Mouse (Mus musculus): Measurements from ENCODE around the gene Tspan1. TPM values are rescaled to one million over a fixed set of nuclear protein-coding genes. Genes with fewer than 3 reads are reported as not detected.

Gene Tspan1
- polyA plus RNA-seq, 1 experiment from 2014 or later, result 50.2 TPM

- Histone ChIP-seq H3K4me2 (replicated peaks; ENCODE audit: low read depth, low read length) (no peak overlapping the region), H3K36me3 (ENCODE audit: control insufficient read depth, insufficient read depth, low read length) (peaks cover 38% of the 10 kb centered on the region), H3K27ac (ENCODE audit: low read length) (no peak overlapping the region), H3K27me3 (ENCODE audit: control insufficient read depth, insufficient read depth, low read length) (no peaks in the 10 kb centered on the region), H3K4me1 (ENCODE audit: control insufficient read depth, insufficient read depth, low read length) (no peaks in the 10 kb centered on the region), H3K9me3 (ENCODE audit: control insufficient read depth, low read depth, low read length) (no peaks in the 10 kb centered on the region), H3K4me3 (ENCODE audit: low read depth, low read length) (no peak overlapping the region), H3K9ac (replicated peaks; ENCODE audit: low read depth, low read length) (no peak overlapping the region)
- 80% methylated on average over 3 of the region's 3 CpGs for WGBS
- ATAC-seq (ENCODE audit: insufficient number of reproducible peaks, insufficient read depth, low FRiP score, low read depth), result no peak
Measured at GRCm38 (mm10) chr4:116160769-116161168, 6.6 kb downstream of the Tspan1 start.

GRCm38 (mm10) chr4:116159912-116160311 lies 7.5 kb downstream of the Tspan1 start:
- Histone ChIP-seq H3K4me1 (ENCODE audit: control insufficient read depth, insufficient read depth, low read length) (no peaks in the 10 kb centered on the region), H3K4me2 (replicated peaks; ENCODE audit: low read depth, low read length) (no peak overlapping the region), H3K4me3 (ENCODE audit: low read depth, low read length) (no peak overlapping the region), H3K27ac (ENCODE audit: low read length) (no peak overlapping the region), H3K9ac (replicated peaks; ENCODE audit: low read depth, low read length) (no peak overlapping the region), H3K9me3 (ENCODE audit: control insufficient read depth, low read depth, low read length) (no peaks in the 10 kb centered on the region), H3K36me3 (ENCODE audit: control insufficient read depth, insufficient read depth, low read length) (peaks cover 46% of the 10 kb centered on the region), H3K27me3 (ENCODE audit: control insufficient read depth, insufficient read depth, low read length) (no peaks in the 10 kb centered on the region)
- WGBS, result 82% methylated on average over 3 of the region's 3 CpGs
- ATAC-seq (ENCODE audit: insufficient number of reproducible peaks, insufficient read depth, low FRiP score, low read depth), result no peak

- ATAC-seq (ENCODE audit: insufficient number of reproducible peaks, insufficient read depth, low FRiP score, low read depth), result no peak
- Histone ChIP-seq H3K9ac (replicated peaks; ENCODE audit: low read depth, low read length) (no peak overlapping the region), H3K27ac (ENCODE audit: low read length) (no peak overlapping the region), H3K4me1 (ENCODE audit: control insufficient read depth, insufficient read depth, low read length) (no peaks in the 10 kb centered on the region), H3K36me3 (ENCODE audit: control insufficient read depth, insufficient read depth, low read length) (peaks cover 67% of the 10 kb centered on the region), H3K4me2 (replicated peaks; ENCODE audit: low read depth, low read length) (no peak overlapping the region), H3K27me3 (ENCODE audit: control insufficient read depth, insufficient read depth, low read length) (no peaks in the 10 kb centered on the region), H3K9me3 (ENCODE audit: control insufficient read depth, low read depth, low read length) (no peaks in the 10 kb centered on the region), H3K4me3 (ENCODE audit: low read depth, low read length) (no peak overlapping the region)
- 94% methylated on average over 2 of the region's 2 CpGs for WGBS
Measured at GRCm38 (mm10) chr4:116157882-116158281, 9.5 kb downstream of the Tspan1 start.

- Histone ChIP-seq H3K4me3 (ENCODE audit: low read depth, low read length) (no peak overlapping the region), H3K27ac (ENCODE audit: low read length) (no peak overlapping the region), H3K4me2 (replicated peaks; ENCODE audit: low read depth, low read length) (no peak overlapping the region), H3K27me3 (ENCODE audit: control insufficient read depth, insufficient read depth, low read length) (no peaks in the 10 kb centered on the region), H3K9me3 (ENCODE audit: control insufficient read depth, low read depth, low read length) (no peaks in the 10 kb centered on the region), H3K36me3 (ENCODE audit: control insufficient read depth, insufficient read depth, low read length) (peaks cover 58% of the 10 kb centered on the region), H3K4me1 (ENCODE audit: control insufficient read depth, insufficient read depth, low read length) (peaks cover 7% of the 10 kb centered on the region), H3K9ac (replicated peaks; ENCODE audit: low read depth, low read length) (no peak overlapping the region)
- no peak for ATAC-seq (ENCODE audit: insufficient number of reproducible peaks, insufficient read depth, low FRiP score, low read depth)
- WGBS, result 94% methylated on average over 15 of the region's 15 CpGs
Measured at GRCm38 (mm10) chr4:116152702-116153101, 14.7 kb downstream of the Tspan1 start.

GRCm38 (mm10) chr4:116151238-116151637 lies 16.2 kb downstream of the Tspan1 start, which contains the start of gene Lurap1:
Gene Lurap1 (minus strand): TSS chr4:116151338.
- Histone ChIP-seq H3K4me3 (ENCODE audit: low read depth, low read length) (peak within 1 kb of the TSS; percentile 73), H3K9me3 (ENCODE audit: control insufficient read depth, low read depth, low read length) (no peaks in the 10 kb centered on the region), H3K27me3 (ENCODE audit: control insufficient read depth, insufficient read depth, low read length) (no peaks in the 10 kb centered on the region), H3K36me3 (ENCODE audit: control insufficient read depth, insufficient read depth, low read length) (peaks cover 43% of the 10 kb centered on the region), H3K4me1 (ENCODE audit: control insufficient read depth, insufficient read depth, low read length) (peaks cover 7% of the 10 kb centered on the region), H3K4me2 (replicated peaks; ENCODE audit: low read depth, low read length) (peak within 1 kb of the TSS; percentile 76), H3K9ac (replicated peaks; ENCODE audit: low read depth, low read length) (peak within 1 kb of the TSS; percentile 89), H3K27ac (ENCODE audit: low read length) (peak within 1 kb of the TSS; percentile 79)
- ATAC-seq (ENCODE audit: insufficient number of reproducible peaks, insufficient read depth, low FRiP score, low read depth), result no peak
- WGBS, result 71% methylated on average over 6 of the region's 6 CpGs

- Histone ChIP-seq H3K9me3 (ENCODE audit: control insufficient read depth, low read depth, low read length) (no peaks in the 10 kb centered on the region), H3K27me3 (ENCODE audit: control insufficient read depth, insufficient read depth, low read length) (no peaks in the 10 kb centered on the region), H3K9ac (replicated peaks; ENCODE audit: low read depth, low read length) (peak overlapping the region; percentile 89), H3K4me3 (ENCODE audit: low read depth, low read length) (peak overlapping the region; percentile 73), H3K4me1 (ENCODE audit: control insufficient read depth, insufficient read depth, low read length) (peaks cover 7% of the 10 kb centered on the region), H3K4me2 (replicated peaks; ENCODE audit: low read depth, low read length) (peak overlapping the region; percentile 76), H3K36me3 (ENCODE audit: control insufficient read depth, insufficient read depth, low read length) (peaks cover 41% of the 10 kb centered on the region), H3K27ac (ENCODE audit: low read length) (peak overlapping the region; percentile 58; the same call in 1 of the 2 replicates)
- ATAC-seq (ENCODE audit: insufficient number of reproducible peaks, insufficient read depth, low FRiP score, low read depth), result 0 out of 2 replicates have a peak, but pooled peaks have one; percentile 19
- WGBS, result 15% methylated on average over 4 of the region's 4 CpGs
Measured at GRCm38 (mm10) chr4:116150862-116151221, 16.6 kb downstream of the Tspan1 start.

GRCm38 (mm10) chr4:116150156-116150861 lies 17.1 kb downstream of the Tspan1 start:
- peak; percentile 95 for ATAC-seq (ENCODE audit: insufficient number of reproducible peaks, insufficient read depth, low FRiP score, low read depth)
- peak overlapping the region; percentile 73 for H3K4me3 ChIP-seq (ENCODE audit: low read depth, low read length)
- H3K27ac ChIP-seq (ENCODE audit: low read length), result peak overlapping the region; percentile 79
- under 1% methylated on average over 73 of the region's 73 CpGs for whole genome bisulfite sequencing
- peaks cover 7% of the 10 kb centered on the region for H3K4me1 ChIP-seq (ENCODE audit: control insufficient read depth, insufficient read depth, low read length)
- H3K4me2 ChIP-seq (replicated peaks; ENCODE audit: low read depth, low read length), result peak overlapping the region; percentile 76
- no peaks in the 10 kb centered on the region for H3K9me3 ChIP-seq (ENCODE audit: control insufficient read depth, low read depth, low read length)
- peaks cover 35% of the 10 kb centered on the region for H3K36me3 ChIP-seq (ENCODE audit: control insufficient read depth, insufficient read depth, low read length)
- peak overlapping the region; percentile 89 for H3K9ac ChIP-seq (replicated peaks; ENCODE audit: low read depth, low read length)
- H3K27me3 ChIP-seq (ENCODE audit: control insufficient read depth, insufficient read depth, low read length), result no peaks in the 10 kb centered on the region

GRCm38 (mm10) chr4:116149812-116150155 lies 17.6 kb downstream of the Tspan1 start:
- peaks cover 7% of the 10 kb centered on the region for H3K4me1 ChIP-seq (ENCODE audit: control insufficient read depth, insufficient read depth, low read length)
- H3K27me3 ChIP-seq (ENCODE audit: control insufficient read depth, insufficient read depth, low read length), result no peaks in the 10 kb centered on the region
- 19% methylated on average over 6 of the region's 6 CpGs for WGBS
- no peak for ATAC-seq (ENCODE audit: insufficient number of reproducible peaks, insufficient read depth, low FRiP score, low read depth)
- peaks cover 30% of the 10 kb centered on the region for H3K36me3 ChIP-seq (ENCODE audit: control insufficient read depth, insufficient read depth, low read length)
- peak overlapping the region; percentile 73 for H3K4me3 ChIP-seq (ENCODE audit: low read depth, low read length)
- peak overlapping the region; percentile 89; the same call in 1 of the 2 replicates for H3K9ac ChIP-seq (replicated peaks; ENCODE audit: low read depth, low read length)
- no peaks in the 10 kb centered on the region for H3K9me3 ChIP-seq (ENCODE audit: control insufficient read depth, low read depth, low read length)
- H3K27ac ChIP-seq (ENCODE audit: low read length), result peak overlapping the region; percentile 79
- H3K4me2 ChIP-seq (replicated peaks; ENCODE audit: low read depth, low read length), result peak overlapping the region; percentile 76

Data from stomach, embryonic 14.5 days (tissue).